Mouse (Mus musculus) testis, adult 10 weeks (tissue): Measurements from ENCODE around the gene Igfl3. TPM values are rescaled to one million over a fixed set of nuclear protein-coding genes. Genes with fewer than 3 reads are reported as not detected.

ENCODE experiments used
- polyA plus RNA-seq: library from polyadenylated mRNA; stranded (reverse); fragments of 350-450 nt; fragmentation: Illumina TruSeq; extraction: RNeasy Lipid Tissue Mini Kit (QIAGEN cat#74804); gene quantifications from one replicate; pipeline ENCODE4 v1.2.3, GENCODE M21; 2014; ENCODE audit warnings: low read depth, low replicate concordance

The Igfl3 gene
- polyA plus RNA-seq = not detected

DNA sequence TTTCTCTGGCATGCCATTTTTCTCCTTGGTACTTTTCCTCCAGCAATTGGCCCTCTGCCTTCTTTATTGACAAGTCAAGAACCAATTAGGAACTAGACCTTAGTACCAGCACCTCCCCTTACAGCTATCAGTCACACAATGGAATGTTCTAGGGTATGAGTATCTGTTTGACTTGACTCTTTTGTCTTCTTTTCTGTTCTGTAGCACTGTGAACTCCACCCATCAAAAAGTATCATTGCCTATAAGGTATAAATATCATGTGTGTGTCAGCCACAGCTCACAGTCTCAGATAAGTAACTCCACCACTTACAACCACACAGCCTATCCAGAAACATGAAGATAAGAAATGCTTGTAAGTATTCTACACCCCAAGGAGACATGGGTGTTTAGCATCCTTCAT is at the start of gene Igfl3:
Igfl3 (plus strand) TSS at position 301 of the 400 bp plus-strand sequence.

Other genes starting within 250 kb of the Igfl3 start
- not detected for gene Ceacam11, start 204.4 kb upstream of the Igfl3 start, polyA plus RNA-seq
- gene Ceacam13, start 166.6 kb upstream of the Igfl3 start, polyA plus RNA-seq = not detected
- gene Ceacam12, start 110.6 kb upstream of the Igfl3 start, polyA plus RNA-seq = not detected
- not detected for gene Mill1, start 68.9 kb downstream of the Igfl3 start, polyA plus RNA-seq
- gene Psg18, start 178.5 kb downstream of the Igfl3 start, polyA plus RNA-seq = not detected